Mouse (Mus musculus): ENCODE results near the gene Bahcc1. TPM values are rescaled to one million over a fixed set of nuclear protein-coding genes. Genes with fewer than 3 reads are reported as not detected.

Bahcc1 gene
- total and polyA plus RNA-seq, 2 experiments from 2014 or later, result 3.5 to 13.1 TPM

DNA sequence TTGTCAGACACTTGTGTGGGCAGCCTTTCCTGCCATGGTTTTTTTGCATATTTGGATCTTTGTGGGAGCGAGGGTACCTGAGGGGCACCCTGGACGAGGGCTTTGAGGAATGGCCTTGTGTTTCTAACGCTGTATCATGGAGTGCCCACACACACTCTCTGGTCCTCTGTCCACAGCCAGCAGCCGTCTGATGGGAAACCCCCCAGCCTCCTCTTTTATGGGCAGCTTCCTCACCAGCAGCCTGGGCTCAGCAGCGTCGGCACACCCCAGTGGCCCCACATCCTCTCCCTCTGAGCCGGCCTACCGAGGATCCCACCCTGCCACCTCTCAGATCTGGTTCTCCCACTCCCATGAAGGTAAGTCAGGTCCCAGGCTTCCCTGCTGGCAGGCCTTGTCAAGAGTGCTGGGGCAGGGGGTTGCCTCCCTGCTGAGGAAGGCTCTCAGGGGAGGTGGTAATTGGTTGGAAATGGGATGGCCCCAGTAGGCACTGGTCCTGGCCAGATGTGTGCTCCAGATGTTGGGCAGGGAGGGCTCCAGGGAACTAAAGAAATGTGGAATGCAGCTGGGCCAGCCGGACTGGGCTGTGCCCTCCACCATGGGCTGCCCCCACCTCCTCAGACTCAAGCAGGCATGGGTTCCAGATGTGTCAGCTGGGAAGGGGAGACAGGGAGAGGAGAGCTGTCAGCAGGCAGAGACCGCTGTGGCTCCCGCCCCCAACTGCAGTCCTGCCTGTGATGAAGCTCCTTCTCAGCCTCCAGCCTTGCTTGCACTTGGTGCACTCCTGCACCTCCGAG lies 26.3 kb downstream of the Bahcc1 start:
- 75% methylated on average over 12 of the region's 12 CpGs for WGBS
- DNase-seq (ENCODE audit: low spot score) (no peak), ATAC-seq (ENCODE audit: insufficient read depth, low read depth) (no peak)
- Histone ChIP-seq H3K36me3 (replicated peaks; ENCODE audit: control insufficient read depth, insufficient read depth, low read length) (no peaks in the 10 kb centered on the region), H3K27me3 (ENCODE audit: control insufficient read depth, insufficient read depth, low read length) (no peaks in the 10 kb centered on the region), H3K4me1 (ENCODE audit: control insufficient read depth, insufficient read depth) (peaks cover 62% of the 10 kb centered on the region), H3K27ac (ENCODE audit: low read depth) (no peak overlapping the region), H3K4me3 (ENCODE audit: low read depth, low read length) (no peak overlapping the region), H3K9ac (replicated peaks; ENCODE audit: low read depth, low read length) (no peak overlapping the region), H3K9me3 (replicated peaks; ENCODE audit: control insufficient read depth, low read length) (no peaks in the 10 kb centered on the region), H3K4me2 (ENCODE audit: low read depth, low read length) (no peak overlapping the region)
- TF ChIP-seq CTCF (IDR thresholded peaks at IDR 0.05; ENCODE audit: low read depth) (no peak), EP300 (IDR thresholded peaks at IDR 0.05; ENCODE audit: low read depth) (no peak)

DNA sequence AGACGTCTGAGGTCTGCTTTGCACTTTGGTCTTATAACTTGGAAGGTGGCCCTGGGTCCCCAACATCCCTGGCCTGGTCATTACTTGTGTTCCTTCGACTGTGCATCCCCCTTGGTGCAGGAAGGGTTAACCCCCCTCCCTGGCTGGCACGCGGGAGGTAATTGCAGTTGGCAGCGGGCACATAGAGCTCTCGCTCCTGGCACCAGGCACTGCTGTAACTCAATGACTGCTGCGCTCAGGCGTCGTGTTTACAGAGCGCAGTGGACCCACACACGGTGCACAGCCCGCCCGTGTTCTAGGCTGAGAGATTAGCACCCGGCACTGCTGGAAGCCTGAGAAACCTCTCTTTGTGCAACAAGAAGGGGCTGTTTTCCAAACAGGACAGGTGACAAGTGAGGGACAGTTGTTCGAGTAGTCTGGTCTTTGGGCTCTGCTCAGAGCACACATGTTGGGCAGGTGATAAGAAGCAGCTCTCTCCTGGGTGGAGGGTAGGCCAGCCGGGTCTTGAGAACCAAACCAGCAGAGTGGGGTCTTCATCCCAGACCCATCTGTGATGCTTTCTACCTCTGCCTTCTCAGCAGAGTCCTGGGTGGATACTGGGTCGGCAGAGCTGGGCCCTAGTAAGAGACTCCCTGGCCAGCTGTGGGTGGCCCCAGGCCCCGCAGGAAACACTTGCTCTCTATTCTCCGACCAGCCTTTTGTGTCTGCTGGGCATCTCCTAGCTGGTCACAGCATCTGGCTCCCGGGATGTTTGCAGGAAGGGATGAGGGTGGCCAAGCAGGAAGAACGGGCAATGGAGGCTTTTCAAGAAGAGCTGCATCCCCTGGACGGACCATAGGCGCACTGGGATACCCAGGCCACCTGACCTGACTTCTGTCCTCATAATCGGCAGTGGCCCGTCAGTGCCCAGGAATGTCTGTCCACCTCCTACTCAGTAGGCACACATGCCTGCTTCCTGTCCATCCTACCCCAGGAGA lies 27.3 kb downstream of the Bahcc1 start:
- Histone ChIP-seq H3K27me3 (ENCODE audit: control insufficient read depth, insufficient read depth, low read length) (no peaks in the 10 kb centered on the region), H3K9ac (replicated peaks; ENCODE audit: low read depth, low read length) (no peak overlapping the region), H3K4me2 (ENCODE audit: low read depth, low read length) (no peak overlapping the region), H3K36me3 (replicated peaks; ENCODE audit: control insufficient read depth, insufficient read depth, low read length) (no peaks in the 10 kb centered on the region), H3K27ac (ENCODE audit: low read depth) (no peak overlapping the region), H3K9me3 (replicated peaks; ENCODE audit: control insufficient read depth, low read length) (no peaks in the 10 kb centered on the region), H3K4me3 (ENCODE audit: low read depth, low read length) (no peak overlapping the region), H3K4me1 (ENCODE audit: control insufficient read depth, insufficient read depth) (peaks cover 52% of the 10 kb centered on the region)
- WGBS, result 57% methylated on average over 25 of the region's 25 CpGs
- DNase-seq (ENCODE audit: low spot score), result no peak
- ATAC-seq (ENCODE audit: insufficient read depth, low read depth), result no peak
- no peak for TF ChIP-seq EP300 (IDR thresholded peaks at IDR 0.05; ENCODE audit: low read depth)
- no peak for TF ChIP-seq CTCF (IDR thresholded peaks at IDR 0.05; ENCODE audit: low read depth)

DNA sequence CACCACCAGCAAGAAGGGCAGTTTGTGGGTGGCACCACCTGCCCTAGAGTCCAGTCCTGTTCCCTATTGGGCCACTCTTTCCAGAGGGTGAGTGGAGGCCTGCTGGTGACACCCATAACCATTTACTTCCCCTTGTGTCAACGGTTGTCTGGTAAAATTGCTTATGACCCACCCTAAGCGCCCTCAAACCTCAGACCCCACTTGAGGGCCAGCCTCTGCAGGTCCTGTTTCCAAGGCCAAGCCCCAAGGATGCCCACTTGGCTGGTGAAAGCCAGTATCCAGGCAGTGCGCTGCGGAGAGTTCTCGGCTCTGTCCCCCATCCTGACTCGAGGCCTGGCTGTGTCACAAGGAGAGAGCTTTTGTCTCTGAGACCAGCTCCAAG lies 28.0 kb downstream of the Bahcc1 start:
- H3K27me3 ChIP-seq (ENCODE audit: control insufficient read depth, insufficient read depth, low read length), result no peaks in the 10 kb centered on the region

DNA sequence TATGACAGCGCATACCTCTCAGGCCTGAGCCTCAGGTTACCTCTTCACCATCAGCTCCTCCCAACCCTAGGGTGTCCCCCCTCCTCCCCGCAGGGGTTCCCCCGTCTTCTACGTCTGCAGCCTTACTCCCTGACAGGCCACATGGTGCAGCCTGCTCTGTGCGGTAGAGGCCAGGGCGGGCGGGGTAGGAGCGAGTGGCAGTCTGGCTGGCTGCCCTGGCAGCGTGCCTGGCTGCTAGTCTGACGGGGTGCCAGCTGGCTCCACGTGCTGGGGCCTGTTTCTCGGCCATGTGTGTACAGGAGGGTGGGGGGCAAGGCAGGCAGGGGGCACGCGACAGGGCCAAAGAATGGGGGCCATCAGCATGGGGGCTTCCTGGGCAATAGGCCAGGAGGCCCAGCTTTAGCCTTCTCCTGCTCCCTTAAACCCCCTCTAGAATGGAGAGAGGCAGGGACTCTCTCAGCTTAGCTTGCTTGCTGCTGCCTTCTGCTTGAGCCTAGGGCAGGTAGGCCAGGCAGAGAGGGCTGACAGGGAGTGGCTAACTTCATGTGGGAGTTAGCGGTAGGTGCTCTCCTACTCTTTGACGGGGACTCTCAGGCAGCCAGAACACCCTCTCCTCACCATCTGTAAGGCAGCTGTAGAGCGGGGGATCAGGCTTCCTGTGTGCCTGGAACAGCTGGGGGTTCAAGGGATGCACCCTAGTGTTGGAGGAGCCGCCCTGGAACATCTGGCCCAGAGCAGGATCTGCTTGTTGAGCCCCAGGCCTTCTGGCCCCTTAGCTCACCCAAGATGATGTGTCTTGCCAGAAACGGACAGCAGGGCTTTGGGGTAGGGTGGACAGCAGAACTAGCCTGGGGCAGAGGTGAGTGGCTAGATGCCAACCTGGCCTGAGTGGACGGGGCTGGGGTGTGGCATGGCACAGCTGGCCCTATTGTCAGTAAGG lies 28.9 kb downstream of the Bahcc1 start:
- Histone ChIP-seq H3K9me3 (replicated peaks; ENCODE audit: control insufficient read depth, low read length) (no peaks in the 10 kb centered on the region), H3K27ac (ENCODE audit: low read depth) (peak overlapping the region; percentile 62), H3K27me3 (ENCODE audit: control insufficient read depth, insufficient read depth, low read length) (no peaks in the 10 kb centered on the region), H3K4me1 (ENCODE audit: control insufficient read depth, insufficient read depth) (peaks cover 46% of the 10 kb centered on the region), H3K36me3 (replicated peaks; ENCODE audit: control insufficient read depth, insufficient read depth, low read length) (no peaks in the 10 kb centered on the region), H3K4me2 (ENCODE audit: low read depth, low read length) (no peak overlapping the region), H3K4me3 (ENCODE audit: low read depth, low read length) (no peak overlapping the region), H3K9ac (replicated peaks; ENCODE audit: low read depth, low read length) (no peak overlapping the region)
- DNase-seq (ENCODE audit: low spot score) (peak; percentile 87), ATAC-seq (ENCODE audit: insufficient read depth, low read depth) (peak; percentile 85)
- WGBS, result 17% methylated on average over 20 of the region's 20 CpGs
- TF ChIP-seq CTCF (IDR thresholded peaks at IDR 0.05; ENCODE audit: low read depth) (no peak), EP300 (IDR thresholded peaks at IDR 0.05; ENCODE audit: low read depth) (0 out of 2 replicates have a peak, but pooled peaks have one; percentile 42)

More for the DNA sequence above, 28.0 kb downstream of the Bahcc1 start:
- Histone ChIP-seq H3K36me3 (replicated peaks; ENCODE audit: control insufficient read depth, insufficient read depth, low read length) (no peaks in the 10 kb centered on the region), H3K9me3 (replicated peaks; ENCODE audit: control insufficient read depth, low read length) (no peaks in the 10 kb centered on the region), H3K4me3 (ENCODE audit: low read depth, low read length) (no peak overlapping the region), H3K4me1 (ENCODE audit: control insufficient read depth, insufficient read depth) (peaks cover 46% of the 10 kb centered on the region), H3K9ac (replicated peaks; ENCODE audit: low read depth, low read length) (no peak overlapping the region), H3K27ac (ENCODE audit: low read depth) (no peak overlapping the region), H3K4me2 (ENCODE audit: low read depth, low read length) (no peak overlapping the region)
- 74% methylated on average over 6 of the region's 6 CpGs for WGBS
- DNase-seq (ENCODE audit: low spot score) (no peak), ATAC-seq (ENCODE audit: insufficient read depth, low read depth) (no peak)
- TF ChIP-seq CTCF (IDR thresholded peaks at IDR 0.05; ENCODE audit: low read depth) (no peak), EP300 (IDR thresholded peaks at IDR 0.05; ENCODE audit: low read depth) (no peak)
